Mouse (Mus musculus) liver, postnatal 0 days (tissue): ENCODE data around the gene Rac2. TPM values are rescaled to one million over a fixed set of nuclear protein-coding genes. Genes with fewer than 3 reads are reported as not detected.

Experiments
- ATAC-seq: fragments of 200-750 bp; cut with Nextera tagmentation; 2 replicates; pipeline ENCODE4 v1.8.0; 2017; ENCODE audit warnings: mild to moderate bottlenecking, moderate library complexity
- DNase-seq: peaks from one replicate; pipeline ENCODE4 v3.0.0-alpha.2; 2016
- H3K27ac ChIP-seq: fragments of 300-500 bp; sonication (generic); 2 replicates; pipeline ENCODE4 v1.5.1; 2014; ENCODE audit warnings: antibody characterized with exemption, moderate library complexity, mild to moderate bottlenecking, low read depth
- H3K27me3 ChIP-seq: fragments of 300-500 bp; sonication (generic); 2 replicates; pipeline ENCODE4 v1.6.1; 2014; ENCODE audit warnings: low read length, control low read depth, mixed read lengths; ENCODE audit not compliant: insufficient read depth
- H3K36me3 ChIP-seq: fragments of 300-500 bp; sonication (generic); replicated peaks from 2 replicates; pipeline ENCODE4 v1.6.1; 2014; ENCODE audit warnings: mild to moderate bottlenecking, control low read depth, low read length, moderate library complexity, mixed read lengths; ENCODE audit not compliant: insufficient read depth
- H3K4me1 ChIP-seq: fragments of 300-500 bp; sonication (generic); 2 replicates; pipeline ENCODE4 v1.6.1; 2014; ENCODE audit warnings: antibody characterized with exemption, mild to moderate bottlenecking, control low read depth; ENCODE audit not compliant: insufficient read depth
- H3K4me2 ChIP-seq: fragments of 300-500 bp; sonication (generic); 2 replicates; pipeline ENCODE4 v1.6.1; 2014; ENCODE audit warnings: low read depth, mild to moderate bottlenecking, low read length, moderate library complexity, mixed read lengths
- H3K4me3 ChIP-seq: fragments of 300-500 bp; sonication (generic); 2 replicates; pipeline ENCODE4 v1.5.1; 2014; ENCODE audit warnings: low read depth, low read length
- H3K9ac ChIP-seq: fragments of 300-500 bp; sonication (generic); replicated peaks from 2 replicates; pipeline ENCODE4 v1.6.1; 2014; ENCODE audit warnings: mild to moderate bottlenecking, moderate library complexity
- H3K9me3 ChIP-seq: fragments of 300-500 bp; sonication (generic); 2 replicates; pipeline ENCODE4 v1.6.1; 2016; ENCODE audit warnings: mild to moderate bottlenecking, control low read depth, low read length, mixed read lengths
- CTCF ChIP-seq: sonication (generic); IDR thresholded peaks from 2 replicates; pipeline ENCODE4 v1.5.1; 2016; ENCODE audit warnings: antibody characterized with exemption, low read depth
- EP300 ChIP-seq: IDR thresholded peaks from 2 replicates; pipeline ENCODE4 v1.6.1; 2016; ENCODE audit warnings: antibody characterized with exemption, low read depth, mild to moderate bottlenecking
- WGBS: fragments of 180-500 bp; shearing (Covaris S2); extraction: QIAGEN DNeasy Blood & Tissue Kit; methylation state at CpG from one replicate; pipeline ENCODE4 v1.1.7; 2014; ENCODE audit not compliant: insufficient replicate concordance; 5-methylcytosine and 5-hydroxymethylcytosine counted together
- polyA plus RNA-seq: library from polyadenylated mRNA; unstranded; fragments of >200 nt; fragmentation: Nextera tagmentation; extraction: Ambion mirVana; gene quantifications from 2 replicates; pipeline ENCODE4 v1.2.1, GENCODE M21; 2015

Gene Rac2
- polyA plus RNA-seq, 1 experiment from 2014 or later = 127 TPM

DNA sequence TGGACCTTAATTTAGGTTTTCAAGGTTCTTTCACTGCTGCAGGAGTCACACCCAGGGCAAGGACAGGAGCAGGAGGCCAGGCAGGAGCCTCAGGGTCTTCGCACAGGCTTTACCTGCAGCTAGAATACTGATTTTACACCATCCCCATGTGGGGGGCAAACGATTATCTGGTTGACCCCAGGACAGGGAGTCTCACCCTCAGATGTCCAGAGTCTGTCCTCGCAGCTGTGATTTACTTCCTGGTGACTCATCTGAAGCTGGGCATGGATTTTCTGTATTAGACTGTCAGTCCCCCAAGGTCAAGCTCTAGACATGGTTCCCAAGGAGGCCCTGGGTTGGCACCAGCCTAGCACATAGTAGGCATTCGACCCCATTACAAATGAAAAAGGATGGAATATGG lies 26.5 kb downstream of the Rac2 start:
- no peak overlapping the region for H3K9ac ChIP-seq
- no peak for ATAC-seq
- H3K36me3 ChIP-seq = no peaks in the 10 kb centered on the region
- 0 out of 2 replicates have a peak, but pooled peaks cover 4% of the 10 kb centered on the region for H3K27me3 ChIP-seq
- H3K4me3 ChIP-seq = no peak overlapping the region
- peaks cover 6% of the 10 kb centered on the region; the same call in 1 of the 2 replicates for H3K9me3 ChIP-seq
- H3K4me1 ChIP-seq = 0 out of 2 replicates have a peak, but pooled peaks cover 9% of the 10 kb centered on the region
- DNase-seq = no peak
- no peak overlapping the region for H3K27ac ChIP-seq
- TF ChIP-seq CTCF (no peak), EP300 (no peak)
- WGBS = 57% methylated on average over 4 of the region's 4 CpGs
- no peak overlapping the region for H3K4me2 ChIP-seq

DNA sequence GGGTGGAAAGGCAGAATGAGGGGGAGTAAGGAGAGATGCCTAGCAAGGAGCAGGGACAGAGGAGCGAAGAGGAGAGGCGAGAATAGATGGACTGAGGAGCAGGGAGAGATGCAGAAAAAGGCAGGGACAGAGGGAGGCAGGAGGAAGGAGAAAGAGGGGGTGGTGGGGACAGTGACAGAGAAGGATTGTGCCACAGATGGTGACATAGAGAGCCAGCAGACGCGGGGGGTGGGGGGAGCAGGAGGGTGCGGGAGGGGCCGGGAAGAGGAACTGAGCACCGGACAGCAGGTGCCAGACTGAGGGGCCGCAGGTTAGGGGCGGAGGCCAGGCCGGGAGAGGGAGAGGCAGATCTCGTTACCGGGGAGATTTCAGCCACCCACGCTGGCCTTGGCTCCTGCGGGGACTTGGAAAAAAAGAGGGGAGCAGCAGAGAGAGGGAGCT lies 28.0 kb downstream of the Rac2 start, which contains the start of gene Sstr3:
Gene Sstr3 (minus strand): TSS at position 125 of the 441 bp plus-strand sequence.
- H3K9me3 ChIP-seq = no peaks in the 10 kb centered on the region
- H3K4me2 ChIP-seq = no peak within 1 kb of the TSS
- 0 out of 2 replicates have a peak, but pooled peaks cover 4% of the 10 kb centered on the region for H3K27me3 ChIP-seq
- ATAC-seq (no peak), DNase-seq (no peak)
- no peak within 1 kb of the TSS for H3K9ac ChIP-seq
- H3K27ac ChIP-seq = no peak within 1 kb of the TSS
- 0 out of 2 replicates have a peak, but pooled peaks cover 9% of the 10 kb centered on the region for H3K4me1 ChIP-seq
- no peaks in the 10 kb centered on the region for H3K36me3 ChIP-seq
- TF ChIP-seq EP300 = no peak
- TF ChIP-seq CTCF = no peak
- no peak within 1 kb of the TSS for H3K4me3 ChIP-seq
- 13% methylated on average over 14 of the region's 14 CpGs for WGBS

DNA sequence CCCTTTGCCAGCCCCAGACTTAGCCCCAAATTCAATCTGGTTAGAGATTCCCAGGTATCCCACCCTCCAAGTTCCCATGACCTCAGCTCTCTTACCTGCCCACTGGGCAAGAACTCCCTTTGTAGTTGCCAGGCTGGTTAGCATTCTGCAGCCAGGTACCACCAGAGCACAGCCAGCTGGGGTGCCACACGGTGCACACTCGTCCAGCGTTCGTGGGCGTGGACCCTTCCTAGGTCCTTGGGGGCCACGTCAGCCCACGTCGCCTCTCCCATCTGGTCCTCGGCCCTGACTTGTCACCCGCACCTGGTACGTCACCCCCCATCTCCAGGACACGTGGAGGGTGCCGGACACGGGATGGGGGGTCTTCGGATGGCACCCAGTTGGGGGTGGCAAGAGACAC lies 28.5 kb downstream of the Rac2 start:
- H3K9ac ChIP-seq = no peak overlapping the region
- no peak for TF ChIP-seq CTCF
- TF ChIP-seq EP300 = no peak
- ATAC-seq = no peak
- no peak for DNase-seq
- no peak overlapping the region for H3K4me2 ChIP-seq
- no peaks in the 10 kb centered on the region for H3K9me3 ChIP-seq
- 0 out of 2 replicates have a peak, but pooled peaks cover 9% of the 10 kb centered on the region for H3K4me1 ChIP-seq
- 0 out of 2 replicates have a peak, but pooled peaks cover 4% of the 10 kb centered on the region for H3K27me3 ChIP-seq
- no peak overlapping the region for H3K4me3 ChIP-seq
- no peaks in the 10 kb centered on the region for H3K36me3 ChIP-seq
- no peak overlapping the region for H3K27ac ChIP-seq
- WGBS = 74% methylated on average over 15 of the region's 15 CpGs

DNA sequence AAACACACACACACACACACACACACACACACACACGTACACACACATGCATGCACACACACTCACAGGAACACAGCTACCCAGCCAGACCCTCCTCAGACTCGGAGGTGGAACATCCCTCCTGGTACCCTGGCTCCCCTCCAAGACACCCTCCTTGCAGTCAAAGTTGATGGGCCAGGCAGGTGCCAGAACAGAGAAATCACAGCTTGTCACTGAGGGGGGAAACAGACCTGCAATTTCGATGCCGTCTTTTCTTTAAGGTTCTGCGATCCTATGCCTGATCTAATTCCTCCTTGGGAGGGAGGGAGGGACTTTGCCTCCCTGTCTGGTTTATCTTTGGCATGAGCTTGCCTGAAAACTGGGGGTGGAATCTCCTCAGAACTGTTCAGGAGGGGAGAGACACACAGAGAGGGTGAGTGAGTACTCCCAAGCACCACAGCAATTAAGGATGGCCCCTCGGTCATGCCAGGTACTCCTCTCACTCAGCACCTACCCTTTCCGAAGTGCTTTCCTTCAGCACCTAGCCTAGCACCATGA lies 29.7 kb downstream of the Rac2 start:
- Histone ChIP-seq H3K4me1 (0 out of 2 replicates have a peak, but pooled peaks cover 3% of the 10 kb centered on the region), H3K36me3 (no peaks in the 10 kb centered on the region), H3K9ac (no peak overlapping the region), H3K4me3 (no peak overlapping the region), H3K9me3 (no peaks in the 10 kb centered on the region), H3K4me2 (no peak overlapping the region), H3K27ac (no peak overlapping the region), H3K27me3 (0 out of 2 replicates have a peak, but pooled peaks cover 4% of the 10 kb centered on the region)
- no peak for ATAC-seq
- no peak for TF ChIP-seq EP300
- DNase-seq = no peak
- WGBS = 64% methylated on average over 7 of the region's 7 CpGs

DNA sequence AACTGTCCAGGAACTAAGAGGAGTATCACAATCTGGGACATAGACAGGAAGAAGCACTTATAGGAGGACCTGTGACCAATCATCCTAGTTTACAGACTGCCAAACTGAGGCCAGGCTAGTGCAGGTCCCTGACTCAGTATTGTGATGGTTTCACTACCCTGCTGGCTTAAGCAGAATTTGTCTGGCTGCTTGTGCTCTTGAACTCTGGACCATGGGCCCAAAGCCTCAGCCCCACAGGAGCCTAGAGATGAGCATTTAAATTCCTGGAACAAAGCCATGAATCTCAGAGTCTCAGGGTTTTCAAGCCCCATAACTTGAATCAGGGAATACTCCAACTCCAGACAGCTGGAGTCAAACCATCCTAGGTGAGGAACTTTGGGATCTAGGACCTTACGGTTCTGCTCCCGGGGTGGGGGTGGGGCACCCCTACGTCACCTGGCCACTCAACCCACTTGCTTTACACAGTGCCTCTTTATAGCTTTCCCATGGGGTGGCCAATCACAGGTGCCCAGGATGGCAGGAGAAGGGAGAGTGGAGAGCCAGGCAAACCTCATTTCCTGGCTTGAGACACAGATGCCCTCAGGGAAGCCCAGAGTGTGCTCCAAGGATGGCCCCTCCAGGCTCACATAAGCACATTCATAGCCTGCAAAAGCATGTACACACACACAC lies 30.4 kb downstream of the Rac2 start:
- H3K9me3 ChIP-seq = no peaks in the 10 kb centered on the region
- H3K9ac ChIP-seq = no peak overlapping the region
- no peak for TF ChIP-seq EP300
- TF ChIP-seq CTCF = no peak
- 84% methylated on average over 3 of the region's 3 CpGs for WGBS
- 0 out of 2 replicates have a peak, but pooled peaks cover 3% of the 10 kb centered on the region for H3K4me1 ChIP-seq
- H3K4me3 ChIP-seq = no peak overlapping the region
- H3K4me2 ChIP-seq = no peak overlapping the region
- no peaks in the 10 kb centered on the region for H3K36me3 ChIP-seq
- no peak for ATAC-seq
- H3K27ac ChIP-seq = no peak overlapping the region
- DNase-seq = no peak
- H3K27me3 ChIP-seq = 0 out of 2 replicates have a peak, but pooled peaks cover 4% of the 10 kb centered on the region

- DNase-seq (no peak), ATAC-seq (no peak)
- Histone ChIP-seq H3K4me3 (no peak overlapping the region), H3K36me3 (no peaks in the 10 kb centered on the region), H3K4me2 (no peak overlapping the region), H3K27me3 (0 out of 2 replicates have a peak, but pooled peaks cover 4% of the 10 kb centered on the region), H3K9me3 (no peaks in the 10 kb centered on the region), H3K4me1 (0 out of 2 replicates have a peak, but pooled peaks cover 3% of the 10 kb centered on the region), H3K27ac (no peak overlapping the region), H3K9ac (no peak overlapping the region)
- 67% methylated on average over 3 of the region's 3 CpGs for WGBS
- TF ChIP-seq EP300 (no peak), CTCF (no peak)
Measured at GRCm38 (mm10) chr15:78541606-78542005, 31.0 kb downstream of the Rac2 start.
